Mouse (Mus musculus): ENCODE results near the gene 3830406C13Rik. TPM values are rescaled to one million over a fixed set of nuclear protein-coding genes. Genes with fewer than 3 reads are reported as not detected.
"Not testable (repeated sequence)": the region's sequence is repeated elsewhere in the genome, so short reads cannot be mapped to it uniquely, and the experiment has no call there.

Gene 3830406C13Rik
- 10 to 100 TPM; 30.0 to 42.2 TPM for total RNA-seq (2021)
- long read RNA-seq, experiment 1, transcript 3830406C13Rik-206 (5 exons, 2,292 nt), result minor isoform, 7 of 43 reads
- long read RNA-seq, experiment 1, transcript 3830406C13Rik-202 (5 exons, 2,452 nt), result major isoform, 15 of 43 reads
- long read RNA-seq, experiment 1, partial matches to known transcripts, result 3 of 43 reads
- long read RNA-seq, experiment 1, other reads (novel, unspliced or antisense), result 10 of 43 reads
- long read RNA-seq, experiment 2, transcript 3830406C13Rik-201 (6 exons, 2,477 nt), result minor isoform, 9 of 51 reads
- long read RNA-seq, experiment 2, transcript 3830406C13Rik-202 (5 exons, 2,452 nt), result major isoform, 22 of 51 reads
- long read RNA-seq, experiment 2, transcript 3830406C13Rik-206 (5 exons, 2,292 nt), result minor isoform, 7 of 51 reads
- long read RNA-seq, experiment 2, partial matches to known transcripts, result 2 of 51 reads
- long read RNA-seq, experiment 2, other reads (novel, unspliced or antisense), result 6 of 51 reads

GRCm38 (mm10) chr14:12284141-12284912 lies at the start of gene 3830406C13Rik:
TSS of gene 3830406C13Rik (plus strand) at chr14:12284173.
- DNase-seq, result peak; percentile 89

- no peak for DNase-seq
Measured at GRCm38 (mm10) chr14:12243726-12244125, 40.2 kb upstream of the 3830406C13Rik start.

- no peak for DNase-seq
Measured at GRCm38 (mm10) chr14:12276031-12276430, 7.9 kb upstream of the 3830406C13Rik start.

- no peak for DNase-seq
Measured at GRCm38 (mm10) chr14:12283641-12284040, 332 bp upstream of the 3830406C13Rik start, which contains the start of gene Gm49355. TSS of gene Gm49355 (plus strand) at chr14:12283976.

GRCm38 (mm10) chr14:12289747-12290146 lies 5.8 kb downstream of the 3830406C13Rik start:
- DNase-seq, result not testable (repeated sequence)

- no peak for DNase-seq
Measured at GRCm38 (mm10) chr14:12296391-12296790, 12.4 kb downstream of the 3830406C13Rik start.

- no peak for DNase-seq
Measured at GRCm38 (mm10) chr14:12299171-12299570, 15.2 kb downstream of the 3830406C13Rik start.

GRCm38 (mm10) chr14:12299654-12300053 lies 15.7 kb downstream of the 3830406C13Rik start:
- DNase-seq, result no peak

- DNase-seq, result no peak
Measured at GRCm38 (mm10) chr14:12300275-12300674, 16.3 kb downstream of the 3830406C13Rik start.

- no peak for DNase-seq
Measured at GRCm38 (mm10) chr14:12300677-12301076, 16.7 kb downstream of the 3830406C13Rik start.

GRCm38 (mm10) chr14:12303106-12303505 lies 19.1 kb downstream of the 3830406C13Rik start:
- DNase-seq, result no peak

- no peak for DNase-seq
Measured at GRCm38 (mm10) chr14:12333622-12334021, 49.6 kb downstream of the 3830406C13Rik start.

- no peak for DNase-seq
Measured at GRCm38 (mm10) chr14:12334925-12335324, 51.0 kb downstream of the 3830406C13Rik start.

- DNase-seq, result no peak
Measured at GRCm38 (mm10) chr14:12337421-12337997, 53.5 kb downstream of the 3830406C13Rik start.

GRCm38 (mm10) chr14:12337998-12338809 lies 54.2 kb downstream of the 3830406C13Rik start:
- DNase-seq, result no peak

- DNase-seq, result no peak
Measured at GRCm38 (mm10) chr14:12338811-12339565, 55.0 kb downstream of the 3830406C13Rik start.

- no peak for DNase-seq
Measured at GRCm38 (mm10) chr14:12340238-12341074, 56.5 kb downstream of the 3830406C13Rik start.

GRCm38 (mm10) chr14:12341075-12341788 lies 57.3 kb downstream of the 3830406C13Rik start:
- peak; percentile 22 for DNase-seq

GRCm38 (mm10) chr14:12341789-12342457 lies 58.0 kb downstream of the 3830406C13Rik start:
- no peak for DNase-seq
